Mouse (Mus musculus) right cerebral cortex, adult 18-20 months (tissue): ENCODE measurements at regions not wholly inside any gene's neighbourhood (a gene's known extent, or its start where the extent isn't known, plus 50 kb on each side); places are given as distances from the start of the nearest gene placed in this dataset.
"Not testable (repeated sequence)": the region's sequence is repeated elsewhere in the genome, so short reads cannot be mapped to it uniquely, and the experiment has no call there.

Experiments
- DNase-seq: peaks from one replicate; pipeline ENCODE4 v3.0.0; 2022; ENCODE audit warnings: mixed read lengths

GRCm38 (mm10) chr4:131163782-131164315, 219.7 kb downstream of the Matn1 start:
- no peak for DNase-seq

DNA sequence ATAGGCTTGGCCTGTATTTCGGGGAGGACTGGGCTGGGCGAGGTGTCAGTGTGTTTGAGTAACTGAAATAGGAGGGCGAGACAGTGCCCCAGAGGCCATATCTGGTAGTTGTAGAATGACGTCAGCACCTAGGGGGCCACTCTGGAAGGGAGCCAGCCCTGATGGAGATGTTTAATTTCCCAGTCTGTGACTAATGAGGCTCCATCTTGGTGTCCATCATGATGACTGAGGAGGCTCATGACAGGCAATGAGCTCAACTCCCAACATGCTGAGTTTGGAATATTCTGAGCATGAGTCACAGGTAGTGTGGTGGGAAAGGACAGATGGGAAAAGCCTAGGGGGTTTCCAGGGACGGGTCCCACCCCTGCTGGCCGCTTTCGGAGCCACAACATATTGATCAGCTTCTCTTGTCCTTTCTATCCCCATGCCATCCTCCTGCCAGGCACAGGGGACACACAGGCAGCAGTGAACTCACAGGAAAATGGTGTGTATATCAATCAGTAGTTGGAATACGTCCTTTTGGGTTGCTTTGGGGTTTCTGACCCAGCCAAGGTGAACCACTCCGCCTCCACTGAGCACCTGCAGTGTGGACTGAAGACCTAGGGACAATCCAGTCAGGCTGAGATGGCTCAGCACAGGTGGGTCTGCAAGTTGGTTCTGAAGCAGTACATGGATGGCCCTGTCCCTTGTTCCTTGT, 222.5 kb downstream of the Matn1 start:
- DNase-seq = no peak

- no peak for DNase-seq
Measured at GRCm38 (mm10) chr4:131167921-131168320, 223.7 kb downstream of the Matn1 start.

- DNase-seq = no peak
Measured at GRCm38 (mm10) chr4:131173783-131174460, 229.7 kb downstream of the Matn1 start.

- no peak for DNase-seq
Measured at GRCm38 (mm10) chr4:131176701-131177100, 232.5 kb downstream of the Matn1 start.

DNA sequence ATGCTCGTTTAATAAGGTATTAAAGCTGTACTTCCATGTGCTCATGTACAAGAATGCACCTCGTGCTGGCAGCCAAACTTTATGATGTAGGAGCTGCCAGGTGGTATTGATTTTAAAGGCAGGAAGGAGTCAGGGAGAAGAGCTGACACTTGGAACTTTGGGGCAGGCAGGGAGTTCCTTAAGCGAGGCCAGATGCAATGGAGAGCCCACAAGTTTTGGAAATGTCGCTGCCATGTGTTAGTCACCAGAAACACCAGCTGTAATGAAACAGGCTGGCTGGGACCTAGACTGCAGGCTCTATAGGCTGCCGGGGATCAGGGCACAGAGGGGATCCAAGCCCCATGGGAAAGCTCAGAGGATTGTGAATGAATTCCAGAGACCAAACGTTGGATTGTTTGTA, 233.7 kb downstream of the Matn1 start:
- no peak for DNase-seq

DNA sequence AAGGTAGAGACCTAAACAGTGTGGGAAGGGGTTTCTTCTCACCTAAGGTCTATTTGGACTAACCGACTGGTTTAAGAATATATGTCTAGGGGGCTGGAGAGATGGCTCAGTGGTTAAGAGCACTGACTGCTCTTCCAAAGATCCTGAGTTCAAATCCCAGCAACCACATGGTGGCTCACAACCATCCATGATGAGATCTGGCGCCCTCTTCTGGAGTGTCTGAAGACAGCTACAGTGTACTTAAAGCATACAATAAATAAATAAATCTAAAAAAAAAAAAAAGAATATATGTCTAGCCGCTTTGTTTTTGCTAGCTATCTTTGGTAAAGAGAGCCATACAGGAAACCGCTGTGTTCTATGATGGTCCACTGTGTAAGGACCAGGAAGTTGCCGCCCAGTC, 234.5 kb downstream of the Matn1 start:
- not testable (repeated sequence) for DNase-seq

DNA sequence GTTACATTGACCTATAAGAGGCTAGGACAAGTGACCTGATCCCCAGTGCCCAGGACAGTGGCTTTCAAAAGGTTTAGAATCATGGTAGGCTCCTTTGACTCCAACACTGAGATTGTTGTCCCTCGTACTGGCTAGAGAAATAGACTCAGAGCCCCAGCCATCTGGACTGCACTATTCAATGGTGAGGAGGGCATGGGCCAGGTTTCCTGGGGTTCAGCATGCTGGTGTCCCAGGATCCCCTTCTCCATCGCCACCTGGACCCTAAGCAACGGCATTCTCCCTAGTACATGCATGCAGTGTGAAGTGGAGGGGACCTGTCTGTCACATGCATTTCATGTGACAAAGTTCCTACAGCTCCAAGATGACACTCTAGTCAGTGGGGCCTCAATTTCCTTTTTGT, 243.9 kb downstream of the Matn1 start:
- DNase-seq = no peak

- DNase-seq = peak; percentile 28
Measured at GRCm38 (mm10) chr4:131191106-131191880, 247.1 kb downstream of the Matn1 start.

- no peak for DNase-seq
Measured at GRCm38 (mm10) chr4:131193900-131194419, 249.8 kb downstream of the Matn1 start.

DNA sequence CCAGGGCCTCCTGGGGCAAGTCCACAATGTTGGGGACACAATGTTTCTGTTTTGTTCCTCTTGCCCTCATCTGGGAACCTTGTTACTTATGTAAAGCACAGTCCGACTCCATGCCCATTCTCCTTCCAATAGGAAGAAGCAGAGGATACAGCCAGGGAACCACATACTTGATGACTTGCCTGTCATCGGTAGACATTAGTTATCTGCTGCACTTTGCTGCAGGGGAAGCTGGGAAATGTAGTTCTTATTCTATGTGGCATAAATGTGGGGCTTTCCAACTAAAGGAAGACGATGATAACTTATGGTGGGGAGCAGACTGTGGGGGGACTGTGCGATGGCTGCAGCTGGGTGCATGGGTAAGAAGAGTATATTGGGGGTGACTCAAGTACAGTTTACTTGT, 252.0 kb downstream of the Matn1 start:
- DNase-seq = no peak

DNA sequence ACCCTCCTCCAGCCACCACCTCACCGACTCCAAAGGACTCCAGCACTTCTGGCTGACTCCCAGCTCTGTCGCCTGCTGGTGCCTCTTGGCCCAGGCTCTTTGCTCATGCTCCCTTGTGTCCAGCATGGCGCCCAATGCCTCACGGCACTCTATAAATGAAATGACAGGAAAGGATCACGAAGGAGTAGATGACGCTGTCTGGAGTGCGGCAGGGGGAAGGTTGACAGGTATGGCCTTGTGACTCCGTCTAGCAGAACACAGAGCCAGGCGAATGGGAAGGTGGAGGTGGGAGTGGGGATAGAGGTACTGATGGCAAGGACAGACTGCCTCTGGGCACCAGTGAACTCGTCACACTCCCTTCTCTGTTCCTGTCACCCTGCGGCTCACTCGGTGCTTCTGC, 259.5 kb downstream of the Matn1 start:
- no peak for DNase-seq

- no peak for DNase-seq
Measured at GRCm38 (mm10) chr4:131204722-131205121, 260.5 kb downstream of the Matn1 start.

DNA sequence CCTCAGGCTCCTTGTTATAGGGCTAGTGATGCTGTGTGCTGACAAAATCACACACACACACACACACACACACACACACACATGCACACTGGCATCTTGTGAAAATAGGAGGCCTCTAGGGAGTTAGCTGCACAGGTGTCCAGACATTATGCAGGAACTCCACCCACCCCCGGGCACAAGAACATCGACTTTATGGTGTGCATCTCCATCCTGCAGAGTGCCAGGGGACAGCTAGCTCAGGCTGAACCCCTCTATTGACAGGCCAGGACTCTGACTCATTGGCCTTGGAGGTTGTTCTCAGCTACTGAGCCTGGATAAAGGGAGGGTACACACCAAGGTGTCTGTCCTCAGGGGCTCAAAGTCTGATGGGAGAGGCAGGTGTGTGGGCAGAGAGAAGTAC, 260.9 kb downstream of the Matn1 start:
- no peak for DNase-seq

GRCm38 (mm10) chr4:131205685-131206084, 261.5 kb downstream of the Matn1 start:
- DNase-seq = no peak

- no peak for DNase-seq
Measured at GRCm38 (mm10) chr4:131206181-131206885, 262.1 kb downstream of the Matn1 start.

- DNase-seq = no peak
Measured at GRCm38 (mm10) chr4:131206886-131207200, 262.7 kb downstream of the Matn1 start.

GRCm38 (mm10) chr4:131207249-131207648, 263.1 kb downstream of the Matn1 start:
- no peak for DNase-seq

GRCm38 (mm10) chr4:131208166-131208565, 264.0 kb downstream of the Matn1 start:
- DNase-seq = peak; percentile 44

DNA sequence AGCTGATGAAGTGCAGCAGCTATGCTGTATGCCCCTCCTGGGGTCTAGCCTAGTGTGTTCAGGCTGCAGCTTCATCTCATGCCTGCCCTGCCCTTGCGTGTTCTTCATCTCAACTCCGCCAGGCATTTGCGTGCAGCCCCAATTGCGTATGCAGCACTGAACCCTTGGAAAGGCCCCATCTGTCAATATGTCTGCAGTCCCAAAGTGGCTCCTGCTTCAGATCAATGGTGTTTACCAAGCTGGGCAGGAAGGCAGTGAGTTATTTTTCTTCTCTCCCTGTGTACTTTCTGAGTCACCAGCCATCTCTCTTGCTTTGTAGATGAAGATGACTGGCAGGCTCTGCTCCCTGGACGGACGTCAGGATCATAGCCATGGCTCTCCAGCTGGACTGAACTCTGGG, 264.5 kb downstream of the Matn1 start:
- DNase-seq = no peak

GRCm38 (mm10) chr4:131212711-131213110, 268.5 kb downstream of the Matn1 start:
- DNase-seq = no peak

DNA sequence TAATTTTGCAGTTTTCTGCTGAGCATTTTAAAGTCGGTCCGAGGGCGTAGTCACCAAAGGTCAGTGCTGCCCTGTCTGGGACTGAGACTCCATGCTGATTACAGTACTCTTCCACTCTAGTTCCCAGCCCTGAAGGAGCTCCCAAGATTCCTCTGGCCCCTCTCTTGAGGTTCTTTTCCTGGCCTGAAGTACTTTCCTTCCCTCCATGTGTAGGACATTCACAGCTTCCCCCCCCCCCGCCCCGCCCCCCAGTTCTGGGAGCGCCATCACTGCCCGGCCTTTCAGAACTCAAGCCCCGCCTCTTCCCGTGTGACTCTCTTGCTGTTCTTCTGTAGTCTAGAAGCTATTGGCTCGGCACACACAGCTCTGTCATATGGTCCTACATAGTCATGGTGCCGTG, 271.5 kb downstream of the Matn1 start:
- no peak for DNase-seq

- no peak for DNase-seq
Measured at GRCm38 (mm10) chr4:131216361-131216760, 272.2 kb downstream of the Matn1 start.
